Mouse (Mus musculus) testis, adult 2 months (tissue): ENCODE data around the gene Mup14. TPM values are rescaled to one million over a fixed set of nuclear protein-coding genes. Genes with fewer than 3 reads are reported as not detected.
"Not testable (repeated sequence)": the region's sequence is repeated elsewhere in the genome, so short reads cannot be mapped to it uniquely, and the experiment has no call there.

Experiments used
- H3K27ac ChIP-seq: fragments of 200-500 bp; 2 replicates; pipeline ENCODE4 v1.5.1; 2012; ENCODE audit warnings: low read depth, low read length; ENCODE audit not compliant: control insufficient read depth, insufficient read depth
- H3K27me3 ChIP-seq: fragments of 200-500 bp; 2 replicates; pipeline ENCODE4 v1.6.1; 2012; ENCODE audit warnings: mild to moderate bottlenecking, low read length, moderate library complexity; ENCODE audit not compliant: control insufficient read depth, insufficient read depth
- H3K36me3 ChIP-seq: fragments of 200-500 bp; 2 replicates; pipeline ENCODE4 v1.6.1; 2012; ENCODE audit warnings: mild to moderate bottlenecking, low read length; ENCODE audit not compliant: control insufficient read depth, insufficient read depth
- H3K4me1 ChIP-seq: fragments of 200-500 bp; 2 replicates; pipeline ENCODE4 v1.6.1; 2012; ENCODE audit warnings: low read length; ENCODE audit not compliant: control insufficient read depth, insufficient read depth
- H3K4me3 ChIP-seq: fragments of 200-500 bp; 2 replicates; pipeline ENCODE4 v1.5.1; 2012; ENCODE audit warnings: low read depth, mild to moderate bottlenecking, low read length, moderate library complexity, mixed read lengths; ENCODE audit not compliant: control insufficient read depth
- polyA plus RNA-seq: library from polyadenylated mRNA; depleted of rRNA; stranded (reverse); fragments of >200 nt; gene quantifications from 2 replicates; pipeline ENCODE4 v1.2.3, GENCODE M21; 2012; rRNA removed

Gene Mup14
- polyA plus RNA-seq = not detected in 2 replicates

GRCm38 (mm10) chr4:61303900-61304299 lies at the start of gene Mup14:
Mup14 (minus strand) TSS chr4:61304000.
- H3K4me3 ChIP-seq, H3K27ac ChIP-seq, H3K4me1 ChIP-seq, H3K27me3 ChIP-seq, H3K36me3 ChIP-seq: not testable (repeated sequence)

- not testable (repeated sequence) for H3K4me3 ChIP-seq, H3K4me1 ChIP-seq, H3K27me3 ChIP-seq, H3K27ac ChIP-seq, H3K36me3 ChIP-seq
These were observed 34.3 kb upstream of the Mup14 start for GRCm38 (mm10) chr4:61338108-61338507.

Other genes with a start within 250 kb of the Mup14 start
- gene Mup13, start 75.7 kb downstream of the Mup14 start, polyA plus RNA-seq = not detected in 2 replicates
- not detected in 2 replicates for gene Mup15, start 135.7 kb upstream of the Mup14 start, polyA plus RNA-seq
- gene Mup16, start 215.5 kb upstream of the Mup14 start, polyA plus RNA-seq = not detected in 2 replicates